Mouse (Mus musculus): ENCODE measurements at regions not wholly inside any gene's neighbourhood (a gene's known extent, or its start where the extent isn't known, plus 50 kb on each side); places are given as distances from the start of the nearest gene placed in this dataset.

GRCm38 (mm10) chr13:7306995-7307394 lies 658.4 kb upstream of the Pfkp start:
- no peak for DNase-seq

GRCm38 (mm10) chr13:7307396-7307795 lies 658.8 kb upstream of the Pfkp start:
- DNase-seq, result no peak

GRCm38 (mm10) chr13:7313474-7313873 lies 664.9 kb upstream of the Pfkp start:
- no peak for DNase-seq

GRCm38 (mm10) chr13:7330151-7330550 lies 681.6 kb upstream of the Pfkp start:
- DNase-seq, result no peak

- no peak for DNase-seq
Measured at GRCm38 (mm10) chr13:7345760-7346159, 697.2 kb upstream of the Pfkp start.

GRCm38 (mm10) chr13:7348431-7348830 lies 699.9 kb upstream of the Pfkp start:
- DNase-seq, result no peak

- DNase-seq, result no peak
Measured at GRCm38 (mm10) chr13:7353011-7353410, 704.4 kb upstream of the Pfkp start.

- no peak for DNase-seq
Measured at GRCm38 (mm10) chr13:7357071-7357470, 708.5 kb upstream of the Pfkp start.

- no peak for DNase-seq
Measured at GRCm38 (mm10) chr13:7373559-7373958, 725.0 kb upstream of the Pfkp start.

GRCm38 (mm10) chr13:7374993-7375627 lies 726.5 kb upstream of the Pfkp start:
- peak; percentile 12 to 15 for DNase-seq

- DNase-seq, result no peak
Measured at GRCm38 (mm10) chr13:7414342-7415287, 766.0 kb upstream of the Pfkp start.

GRCm38 (mm10) chr13:7427750-7428149 lies 774.9 kb upstream of the Adarb2 start:
- DNase-seq, result no peak

GRCm38 (mm10) chr13:7429271-7429670 lies 773.4 kb upstream of the Adarb2 start:
- peak in 1 of 2 experiments; percentile 10 for DNase-seq

GRCm38 (mm10) chr13:7451434-7452002 lies 751.1 kb upstream of the Adarb2 start:
- DNase-seq, result no peak

GRCm38 (mm10) chr13:7475661-7476060 lies 727.0 kb upstream of the Adarb2 start:
- DNase-seq, result no peak

- DNase-seq, result no peak
Measured at GRCm38 (mm10) chr13:7518090-7518489, 684.6 kb upstream of the Adarb2 start.

GRCm38 (mm10) chr13:7524436-7524835 lies 678.2 kb upstream of the Adarb2 start:
- no peak for DNase-seq

GRCm38 (mm10) chr13:7538856-7539255 lies 663.8 kb upstream of the Adarb2 start:
- no peak for DNase-seq

GRCm38 (mm10) chr13:7584022-7584421 lies 618.6 kb upstream of the Adarb2 start:
- DNase-seq, result no peak

All from cerebellum, postnatal 14 days (tissue).